Mouse (Mus musculus) 416B (cell line): ENCODE measurements around the gene Six5.
"Not testable (repeated sequence)": the region's sequence is repeated elsewhere in the genome, so short reads cannot be mapped to it uniquely, and the experiment has no call there.

Experiments used
- DNase-seq: peaks from one replicate; pipeline ENCODE4 v3.0.0; 2011; ENCODE audit warnings: low read depth

The Six5 gene

GRCm38 (mm10) chr7:19094471-19094825 lies at the start of gene Six5:
Gene Six5 (plus strand): TSS chr7:19094594.
- DNase-seq = no peak

GRCm38 (mm10) chr7:19044616-19045015 lies 49.8 kb upstream of the Six5 start:
- DNase-seq = no peak

GRCm38 (mm10) chr7:19046286-19047069 lies 47.9 kb upstream of the Six5 start:
- no peak for DNase-seq

GRCm38 (mm10) chr7:19048006-19048527 lies 46.3 kb upstream of the Six5 start:
- no peak for DNase-seq

GRCm38 (mm10) chr7:19049252-19049651 lies 45.1 kb upstream of the Six5 start:
- DNase-seq = no peak

- DNase-seq = no peak
These were observed 44.2 kb upstream of the Six5 start for GRCm38 (mm10) chr7:19050172-19050571.

GRCm38 (mm10) chr7:19051161-19051560 lies 43.2 kb upstream of the Six5 start:
- DNase-seq = no peak

GRCm38 (mm10) chr7:19052345-19053135 lies 41.9 kb upstream of the Six5 start:
- no peak for DNase-seq

- DNase-seq = no peak
These were observed 41.3 kb upstream of the Six5 start for GRCm38 (mm10) chr7:19053136-19053532.

GRCm38 (mm10) chr7:19054047-19054776 lies 40.2 kb upstream of the Six5 start, which contains the start of gene Rsph6a:
Gene Rsph6a (plus strand): TSS chr7:19054690.
- DNase-seq = peak; percentile 23

GRCm38 (mm10) chr7:19054777-19055076 lies 39.7 kb upstream of the Six5 start:
- no peak for DNase-seq

GRCm38 (mm10) chr7:19055108-19055507 lies 39.3 kb upstream of the Six5 start:
- no peak for DNase-seq

- no peak for DNase-seq
These were observed 37.0 kb upstream of the Six5 start for GRCm38 (mm10) chr7:19057405-19057804.

- DNase-seq = no peak
These were observed 28.5 kb upstream of the Six5 start for GRCm38 (mm10) chr7:19065896-19066295.

GRCm38 (mm10) chr7:19067063-19067462 lies 27.3 kb upstream of the Six5 start:
- DNase-seq = no peak

- DNase-seq = no peak
These were observed 26.5 kb upstream of the Six5 start for GRCm38 (mm10) chr7:19067935-19068334.

- DNase-seq = peak; percentile 87
These were observed 25.7 kb upstream of the Six5 start for GRCm38 (mm10) chr7:19068707-19069106.

- peak; percentile 83 for DNase-seq
These were observed 24.9 kb upstream of the Six5 start for GRCm38 (mm10) chr7:19069500-19069899.

GRCm38 (mm10) chr7:19071024-19071423 lies 23.4 kb upstream of the Six5 start:
- DNase-seq = not testable (repeated sequence)

- DNase-seq = peak; percentile 39
These were observed 20.9 kb upstream of the Six5 start for GRCm38 (mm10) chr7:19073504-19073903.

- peak; percentile 53 for DNase-seq
These were observed 19.9 kb upstream of the Six5 start for GRCm38 (mm10) chr7:19074494-19074893.

GRCm38 (mm10) chr7:19075231-19075630 lies 19.2 kb upstream of the Six5 start:
- DNase-seq = no peak
